Mouse (Mus musculus) retina, postnatal 1 day (tissue): ENCODE results near the gene Trappc2l.
"Not testable (repeated sequence)": the region's sequence is repeated elsewhere in the genome, so short reads cannot be mapped to it uniquely, and the experiment has no call there.

Experiments
- DNase-seq: peaks from one replicate; pipeline ENCODE4 v3.0.0-alpha.2; 2012

The Trappc2l gene

GRCm38 (mm10) chr8:122629388-122629787 lies 17.9 kb downstream of the Trappc2l start:
- DNase-seq, result peak; percentile 26

- DNase-seq, result peak; percentile 48
Observed at GRCm38 (mm10) chr8:122630696-122631095, 19.3 kb downstream of the Trappc2l start.

- not testable (repeated sequence) for DNase-seq
Observed at GRCm38 (mm10) chr8:122632134-122632533, 20.7 kb downstream of the Trappc2l start.

- DNase-seq, result no peak
Observed at GRCm38 (mm10) chr8:122633205-122633604, 21.8 kb downstream of the Trappc2l start.

- no peak for DNase-seq
Observed at GRCm38 (mm10) chr8:122635878-122636802, 24.7 kb downstream of the Trappc2l start.

GRCm38 (mm10) chr8:122636803-122637175 lies 25.3 kb downstream of the Trappc2l start:
- no peak for DNase-seq

GRCm38 (mm10) chr8:122637230-122637629 lies 25.8 kb downstream of the Trappc2l start:
- no peak for DNase-seq

- DNase-seq, result peak; percentile 27
Observed at GRCm38 (mm10) chr8:122638601-122639000, 27.2 kb downstream of the Trappc2l start.

- DNase-seq, result peak; percentile 63
Observed at GRCm38 (mm10) chr8:122639521-122640248, 28.2 kb downstream of the Trappc2l start.

GRCm38 (mm10) chr8:122640825-122641224 lies 29.4 kb downstream of the Trappc2l start:
- no peak for DNase-seq

- no peak for DNase-seq
Observed at GRCm38 (mm10) chr8:122641406-122641805, 30.0 kb downstream of the Trappc2l start.

- no peak for DNase-seq
Observed at GRCm38 (mm10) chr8:122642071-122642470, 30.6 kb downstream of the Trappc2l start.

GRCm38 (mm10) chr8:122644175-122644954 lies 32.9 kb downstream of the Trappc2l start:
- no peak for DNase-seq

GRCm38 (mm10) chr8:122646337-122646736 lies 34.9 kb downstream of the Trappc2l start:
- DNase-seq, result no peak

- DNase-seq, result no peak
Observed at GRCm38 (mm10) chr8:122648192-122648970, 36.9 kb downstream of the Trappc2l start.

GRCm38 (mm10) chr8:122651326-122651921 lies 40.0 kb downstream of the Trappc2l start:
- DNase-seq, result peak; percentile 47

- DNase-seq, result no peak
Observed at GRCm38 (mm10) chr8:122652643-122653042, 41.2 kb downstream of the Trappc2l start.

- DNase-seq, result no peak
Observed at GRCm38 (mm10) chr8:122654768-122655167, 43.3 kb downstream of the Trappc2l start.

GRCm38 (mm10) chr8:122656056-122656999 lies 44.9 kb downstream of the Trappc2l start:
- no peak for DNase-seq

- DNase-seq, result no peak
Observed at GRCm38 (mm10) chr8:122658149-122658806, 46.8 kb downstream of the Trappc2l start.
